Mouse (Mus musculus) heart, embryonic 15.5 days (tissue): Measurements from ENCODE around the gene Pias1. TPM values are rescaled to one million over a fixed set of nuclear protein-coding genes. Genes with fewer than 3 reads are reported as not detected.

ENCODE experiments used
- ATAC-seq: fragments of 200-750 bp; cut with Nextera tagmentation; replicated peaks from 2 replicates; pipeline ENCODE4 v1.8.0; 2017; ENCODE audit warnings: low read depth, moderate TSS enrichment; ENCODE audit not compliant: insufficient number of reproducible peaks, insufficient read depth, low FRiP score
- H3K27ac ChIP-seq: fragments of 300-500 bp; sonication (generic); 2 replicates; pipeline ENCODE4 v1.5.1; 2015; ENCODE audit warnings: mild to moderate bottlenecking, inconsistent platforms
- H3K27me3 ChIP-seq: fragments of 300-500 bp; sonication (generic); 2 replicates; pipeline ENCODE4 v1.6.1; 2015; ENCODE audit warnings: inconsistent platforms
- H3K36me3 ChIP-seq: fragments of 300-500 bp; sonication (generic); 2 replicates; pipeline ENCODE4 v1.6.1; 2015; ENCODE audit warnings: mild to moderate bottlenecking, inconsistent platforms
- H3K4me1 ChIP-seq: fragments of 300-500 bp; sonication (generic); replicated peaks from 2 replicates; pipeline ENCODE4 v1.6.1; 2015; ENCODE audit warnings: inconsistent platforms
- H3K4me2 ChIP-seq: fragments of 300-500 bp; sonication (generic); 2 replicates; pipeline ENCODE4 v1.6.1; 2015; ENCODE audit warnings: inconsistent platforms, mild to moderate bottlenecking, moderate library complexity
- H3K4me3 ChIP-seq: fragments of 300-500 bp; sonication (generic); 2 replicates; pipeline ENCODE4 v1.5.1; 2015; ENCODE audit warnings: mild to moderate bottlenecking, inconsistent platforms
- H3K9ac ChIP-seq: fragments of 300-500 bp; sonication (generic); 2 replicates; pipeline ENCODE4 v1.6.1; 2015; ENCODE audit warnings: mild to moderate bottlenecking, inconsistent platforms
- H3K9me3 ChIP-seq: fragments of 300-500 bp; sonication (generic); replicated peaks from 2 replicates; pipeline ENCODE4 v1.6.1; 2016; ENCODE audit warnings: inconsistent platforms
- WGBS: fragments of 180-500 bp; shearing (Covaris S2); methylation state at CpG from one replicate; pipeline ENCODE4 v1.1.7; 2015; ENCODE audit warnings: mixed read lengths; 5-methylcytosine and 5-hydroxymethylcytosine counted together
- polyA plus RNA-seq: library from polyadenylated mRNA; unstranded; fragments of >200 nt; fragmentation: Nextera tagmentation; extraction: Ambion mirVana; gene quantifications from 2 replicates; pipeline ENCODE4 v1.2.1, GENCODE M21; 2015

The Pias1 gene
- polyA plus RNA-seq, 1 experiment from 2014 or later: 39.2 TPM

DNA sequence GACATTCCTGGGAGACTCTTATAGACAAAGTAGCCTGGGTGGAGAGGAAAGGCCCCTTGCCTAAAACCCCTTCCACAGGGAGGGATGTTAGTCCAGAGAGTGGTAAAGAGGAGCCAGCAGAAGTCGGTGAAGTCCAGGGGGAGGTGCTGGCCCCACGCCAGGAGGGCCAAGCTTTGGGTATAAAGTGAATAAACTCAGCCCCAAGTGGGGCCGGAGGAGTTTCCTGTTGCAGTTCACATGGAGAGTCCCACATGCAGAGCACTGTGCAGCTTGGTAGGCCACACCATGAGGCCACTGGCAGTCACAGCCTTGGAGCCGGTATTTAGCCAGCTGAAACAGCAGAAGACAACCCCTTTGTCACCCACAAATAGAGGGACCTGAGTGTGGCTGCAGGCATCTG, 133.2 kb downstream of the Pias1 start:
- Histone ChIP-seq H3K27me3 (no peaks in the 10 kb centered on the region), H3K4me1 (peaks cover 23% of the 10 kb centered on the region), H3K9ac (no peak overlapping the region), H3K4me3 (no peak overlapping the region), H3K9me3 (no peaks in the 10 kb centered on the region), H3K27ac (no peak overlapping the region), H3K4me2 (no peak overlapping the region), H3K36me3 (peaks cover 10% of the 10 kb centered on the region; the same call in 1 of the 2 replicates)
- WGBS: 41% methylated on average over 4 of the region's 4 CpGs
- ATAC-seq: no peak

DNA sequence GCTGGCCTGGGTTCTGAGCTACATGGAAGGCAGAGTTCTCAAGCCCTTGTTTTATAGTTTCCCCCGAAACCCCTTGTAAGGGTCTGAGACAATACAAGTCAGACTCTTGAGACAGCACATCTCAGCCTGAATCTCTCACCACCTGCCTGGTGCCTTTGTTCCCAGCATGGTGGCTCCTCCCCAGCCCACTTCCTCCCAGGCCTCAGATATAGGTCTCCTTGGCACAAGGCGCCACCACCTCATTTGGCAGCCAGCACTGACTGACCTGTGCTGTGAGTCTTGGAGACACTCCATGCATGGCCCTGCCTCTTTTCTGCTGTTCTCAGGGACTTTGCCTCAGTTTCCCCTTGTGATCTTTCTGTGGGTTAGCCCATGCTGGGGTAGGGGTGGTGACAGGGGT, 136.2 kb downstream of the Pias1 start:
- Histone ChIP-seq H3K9ac (no peak overlapping the region), H3K27me3 (no peaks in the 10 kb centered on the region), H3K4me1 (peaks cover 16% of the 10 kb centered on the region), H3K36me3 (peaks cover 15% of the 10 kb centered on the region; the same call in 1 of the 2 replicates), H3K9me3 (no peaks in the 10 kb centered on the region), H3K4me2 (no peak overlapping the region), H3K4me3 (no peak overlapping the region), H3K27ac (no peak overlapping the region)
- WGBS: 75% methylated on average over 2 of the region's 2 CpGs
- no peak for ATAC-seq

DNA sequence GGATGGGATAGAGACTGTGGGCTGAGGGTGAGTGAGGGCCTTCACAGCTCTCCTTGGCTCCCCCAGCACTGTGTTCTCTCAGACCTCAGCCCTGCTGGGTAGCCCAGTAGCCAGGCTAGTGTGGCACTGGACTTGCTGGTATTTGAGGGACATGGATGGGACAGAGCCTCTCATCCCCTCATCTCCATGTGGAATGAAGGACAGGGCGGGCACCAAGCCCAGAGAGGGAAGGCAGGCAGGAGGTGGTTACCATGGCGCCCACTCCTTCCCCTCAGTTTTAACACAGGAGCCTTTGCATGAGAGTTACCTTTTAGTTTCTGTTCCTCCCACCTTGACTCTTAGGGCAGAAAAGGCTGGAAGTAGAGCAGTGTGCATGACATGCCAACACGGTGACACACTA, 139.1 kb downstream of the Pias1 start:
- Histone ChIP-seq H3K9me3 (no peaks in the 10 kb centered on the region), H3K27ac (no peak overlapping the region), H3K27me3 (no peaks in the 10 kb centered on the region), H3K36me3 (peaks cover 15% of the 10 kb centered on the region; the same call in 1 of the 2 replicates), H3K4me1 (peaks cover 9% of the 10 kb centered on the region), H3K4me2 (no peak overlapping the region), H3K4me3 (no peak overlapping the region), H3K9ac (no peak overlapping the region)
- WGBS: 91% methylated on average over 3 of the region's 3 CpGs
- ATAC-seq: no peak

DNA sequence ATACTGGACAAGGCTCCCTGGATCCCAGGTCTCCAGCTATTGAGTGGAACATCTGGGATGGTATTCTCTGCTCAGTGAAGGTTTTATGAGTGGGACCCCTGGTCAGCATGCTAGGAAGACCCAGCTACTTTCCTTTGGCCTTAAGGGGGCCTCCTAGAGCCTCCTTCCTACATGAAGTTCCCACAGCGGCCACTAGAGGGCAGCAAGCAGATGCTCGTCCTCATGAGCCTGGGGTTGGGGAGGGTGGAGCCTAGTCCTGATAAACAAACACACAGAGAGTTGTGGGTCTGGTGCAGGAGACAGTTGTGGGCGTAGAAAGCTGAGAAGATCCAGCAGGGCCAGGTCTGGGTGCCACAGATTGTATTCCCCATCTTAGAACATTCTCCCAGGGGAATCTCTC, 140.0 kb downstream of the Pias1 start:
- H3K4me1 ChIP-seq: peaks cover 9% of the 10 kb centered on the region
- WGBS: 3% methylated on average over 3 of the region's 3 CpGs
- H3K9me3 ChIP-seq: no peaks in the 10 kb centered on the region
- H3K27me3 ChIP-seq: no peaks in the 10 kb centered on the region
- H3K27ac ChIP-seq: no peak overlapping the region
- H3K9ac ChIP-seq: no peak overlapping the region
- no peak overlapping the region for H3K4me2 ChIP-seq
- H3K4me3 ChIP-seq: no peak overlapping the region
- H3K36me3 ChIP-seq: peaks cover 15% of the 10 kb centered on the region; the same call in 1 of the 2 replicates
- peak; percentile 52; the same call in 1 of the 2 replicates for ATAC-seq

DNA sequence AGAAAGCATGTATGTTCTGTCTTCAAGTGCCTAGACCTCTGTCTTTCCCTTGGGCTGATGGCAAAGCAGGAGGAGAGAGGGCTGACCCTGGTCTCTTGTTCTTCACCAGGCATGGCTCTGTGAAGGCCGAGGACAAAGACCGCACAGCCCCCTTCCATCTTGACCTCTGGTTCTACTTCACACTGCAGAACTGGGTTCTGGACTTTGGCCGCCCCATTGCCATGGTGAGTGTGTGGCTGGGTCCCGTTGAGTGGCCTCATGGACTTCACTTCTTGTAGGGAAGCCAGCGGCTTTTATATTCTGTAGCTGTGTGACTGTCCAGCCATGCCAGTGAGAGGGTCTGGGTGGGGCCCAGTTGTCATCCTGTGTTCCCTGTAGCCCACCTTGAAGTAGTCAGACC, 143.3 kb downstream of the Pias1 start:
- H3K4me2 ChIP-seq: no peak overlapping the region
- no peak overlapping the region for H3K9ac ChIP-seq
- H3K27ac ChIP-seq: no peak overlapping the region
- H3K4me3 ChIP-seq: no peak overlapping the region
- 95% methylated on average over 5 of the region's 5 CpGs for WGBS
- H3K4me1 ChIP-seq: peaks cover 13% of the 10 kb centered on the region
- no peaks in the 10 kb centered on the region for H3K27me3 ChIP-seq
- H3K36me3 ChIP-seq: 0 out of 2 replicates have a peak, but pooled peaks cover 4% of the 10 kb centered on the region
- no peak; the same call in 1 of the 2 replicates for ATAC-seq
- no peaks in the 10 kb centered on the region for H3K9me3 ChIP-seq

DNA sequence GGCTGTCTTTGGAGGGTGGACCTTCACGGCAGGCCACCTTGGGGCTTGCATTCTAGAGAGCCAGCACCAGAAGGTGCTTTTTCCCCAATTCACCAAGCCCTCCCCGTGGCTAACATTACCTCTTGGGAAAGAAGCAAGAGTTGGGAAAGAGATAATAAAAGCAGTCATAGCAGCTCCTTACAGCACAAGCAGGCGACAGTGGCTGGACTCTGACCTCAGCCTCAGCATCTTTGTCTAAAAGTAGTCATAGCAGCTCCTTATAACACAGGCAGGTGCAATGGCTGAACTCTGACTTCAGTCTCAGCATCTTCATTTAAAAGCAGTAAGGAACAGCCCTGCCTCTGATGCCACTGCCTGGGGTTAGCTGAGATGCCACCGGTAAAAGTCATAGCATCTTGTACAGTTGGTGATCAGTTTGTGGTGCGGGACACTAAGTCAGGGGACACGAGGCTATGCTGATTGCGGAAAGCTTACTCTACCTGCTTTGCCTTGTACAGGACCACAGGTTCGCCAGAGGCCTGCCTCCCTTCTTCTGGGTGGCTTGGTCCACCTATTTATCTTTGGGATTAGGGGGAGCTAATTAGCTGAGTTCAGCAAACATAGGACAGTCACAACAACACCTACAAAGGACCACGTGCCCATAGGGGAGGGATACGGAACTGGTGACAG, 144.2 kb downstream of the Pias1 start:
- Histone ChIP-seq H3K36me3 (no peaks in the 10 kb centered on the region), H3K9me3 (no peaks in the 10 kb centered on the region), H3K4me2 (no peak overlapping the region), H3K27ac (no peak overlapping the region), H3K27me3 (no peaks in the 10 kb centered on the region), H3K4me1 (peaks cover 16% of the 10 kb centered on the region), H3K9ac (no peak overlapping the region), H3K4me3 (no peak overlapping the region)
- 81% methylated on average over 10 of the region's 10 CpGs for WGBS
- no peak for ATAC-seq

DNA sequence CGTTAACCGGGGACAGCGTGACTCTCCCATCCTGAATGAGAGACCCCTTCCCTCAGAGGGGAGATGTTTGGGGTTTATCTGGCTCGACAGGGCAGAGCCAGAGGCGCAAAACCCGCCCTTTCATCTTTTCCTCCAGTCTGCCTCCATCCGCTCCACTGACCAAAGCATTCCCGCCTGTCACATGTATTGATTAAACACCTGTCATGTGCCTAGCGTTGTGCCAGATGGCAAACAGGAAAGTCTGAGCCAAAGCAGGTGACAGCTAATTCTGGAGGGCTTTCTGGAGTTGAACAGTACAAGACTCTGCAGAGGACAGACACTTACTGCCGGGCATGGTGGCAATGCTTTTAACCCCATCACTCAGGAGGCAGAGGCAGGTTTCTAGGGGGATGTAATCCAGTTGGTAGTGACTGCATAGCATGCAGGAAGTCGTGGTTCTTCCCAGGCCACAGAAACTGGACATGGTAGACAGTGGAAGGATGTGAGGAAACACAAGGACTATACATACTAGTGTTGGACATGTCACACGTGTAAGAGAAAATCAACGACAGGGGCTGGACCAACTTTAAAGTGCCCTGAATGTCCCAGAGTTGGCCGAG, 148.5 kb downstream of the Pias1 start:
- no peaks in the 10 kb centered on the region for H3K36me3 ChIP-seq
- peak overlapping the region; percentile 79 for H3K27ac ChIP-seq
- H3K4me3 ChIP-seq: peak overlapping the region; percentile 70
- peaks cover 16% of the 10 kb centered on the region for H3K4me1 ChIP-seq
- no peaks in the 10 kb centered on the region for H3K27me3 ChIP-seq
- peak overlapping the region; percentile 83 for H3K4me2 ChIP-seq
- no peak for ATAC-seq
- H3K9me3 ChIP-seq: no peaks in the 10 kb centered on the region
- peak overlapping the region; percentile 86 for H3K9ac ChIP-seq
- WGBS: 12% methylated on average over 14 of the region's 14 CpGs

DNA sequence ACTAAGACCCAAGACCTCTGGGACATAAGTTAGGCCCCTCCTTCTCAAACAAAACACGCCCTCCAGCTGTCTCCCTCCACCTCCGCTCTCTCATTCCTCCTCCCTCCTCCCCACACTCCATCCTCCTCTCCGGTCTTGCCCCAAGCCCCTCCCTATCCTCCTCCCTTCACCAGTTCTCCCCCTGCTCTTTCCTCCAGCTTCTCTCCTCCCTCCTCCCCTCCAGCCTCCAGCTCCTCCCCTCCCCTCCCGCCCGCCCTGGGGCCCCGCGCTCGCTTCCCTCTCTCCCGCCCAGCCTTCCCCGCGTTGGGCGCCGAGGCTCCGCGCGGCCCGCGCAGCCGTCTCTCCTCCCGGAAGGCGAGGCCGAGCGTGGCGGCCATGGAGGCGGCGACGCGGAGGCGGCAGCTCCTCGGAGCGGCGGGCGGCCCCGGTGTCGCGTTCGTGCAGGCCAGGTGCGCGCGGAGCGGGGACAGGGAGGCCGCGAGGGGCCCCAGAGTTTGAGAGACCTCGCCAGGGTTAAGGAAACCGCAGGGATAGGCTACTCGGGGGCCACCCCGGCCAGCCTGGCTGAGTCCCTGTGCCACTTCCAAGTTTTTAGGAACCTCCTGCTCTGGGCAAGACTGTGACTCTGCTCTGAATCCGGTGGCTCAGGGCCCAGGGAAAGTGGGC, 149.1 kb downstream of the Pias1 start, which contains the start of gene Cln6:
TSS of gene Cln6 (plus strand) at position 280 of the 666 bp plus-strand sequence.
- H3K27me3 ChIP-seq: no peaks in the 10 kb centered on the region
- H3K9me3 ChIP-seq: no peaks in the 10 kb centered on the region
- under 1% methylated on average over 48 of the region's 48 CpGs for WGBS
- H3K4me1 ChIP-seq: peaks cover 16% of the 10 kb centered on the region
- H3K4me2 ChIP-seq: peak within 1 kb of the TSS; percentile 83
- peak within 1 kb of the TSS; percentile 86 for H3K9ac ChIP-seq
- H3K36me3 ChIP-seq: no peaks in the 10 kb centered on the region
- peak within 1 kb of the TSS; percentile 79 for H3K27ac ChIP-seq
- peak within 1 kb of the TSS; percentile 70 for H3K4me3 ChIP-seq
- peak; percentile 91 for ATAC-seq

DNA sequence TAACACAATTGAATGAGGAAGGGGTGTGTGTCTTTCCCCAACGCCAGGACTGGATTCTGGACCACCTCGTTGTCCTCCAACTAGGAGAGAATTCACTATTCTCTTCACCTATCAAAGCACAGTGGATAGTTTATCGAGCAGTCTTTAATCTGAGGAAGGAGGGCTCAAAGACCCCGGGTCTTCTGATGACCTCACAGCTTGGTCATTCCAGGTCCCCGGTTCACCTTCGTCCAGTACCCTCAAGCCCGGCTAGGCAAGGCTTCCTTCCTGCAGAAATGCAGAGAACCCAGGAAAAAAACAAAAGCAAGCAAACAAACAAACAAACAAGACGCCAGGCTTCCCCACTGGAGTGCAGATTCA, 149.6 kb downstream of the Pias1 start:
- WGBS: 11% methylated on average over 8 of the region's 8 CpGs
- Histone ChIP-seq H3K9me3 (no peaks in the 10 kb centered on the region), H3K9ac (no peak overlapping the region), H3K4me2 (peak overlapping the region; percentile 83), H3K4me3 (peak overlapping the region; percentile 70), H3K36me3 (no peaks in the 10 kb centered on the region), H3K27ac (peak overlapping the region; percentile 79), H3K27me3 (no peaks in the 10 kb centered on the region), H3K4me1 (peaks cover 16% of the 10 kb centered on the region)
- ATAC-seq: no peak

DNA sequence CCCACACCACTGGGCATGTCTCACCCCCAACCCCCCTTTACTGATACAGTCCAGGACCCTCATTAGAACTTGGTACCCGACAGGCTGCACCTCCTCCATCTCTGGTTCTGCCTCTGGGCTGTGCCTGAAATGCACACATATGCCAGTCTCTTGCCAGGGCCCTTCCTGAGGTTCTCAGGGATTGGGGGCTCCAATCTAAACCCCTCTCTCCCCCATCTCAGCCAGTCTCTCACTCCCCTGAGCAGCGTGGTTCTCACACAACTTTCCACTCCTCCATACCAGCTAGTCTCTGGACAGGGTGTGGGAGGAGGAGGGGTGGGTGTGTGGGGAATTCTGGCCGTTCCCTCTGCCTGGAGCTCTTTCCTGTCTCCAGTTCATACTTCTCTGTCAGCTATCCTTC, 150.1 kb downstream of the Pias1 start:
- Histone ChIP-seq H3K27me3 (no peaks in the 10 kb centered on the region), H3K36me3 (no peaks in the 10 kb centered on the region), H3K4me3 (no peak overlapping the region), H3K9me3 (no peaks in the 10 kb centered on the region), H3K4me2 (peak overlapping the region; percentile 83; the same call in 1 of the 2 replicates), H3K27ac (peak overlapping the region; percentile 79; the same call in 1 of the 2 replicates), H3K4me1 (peaks cover 16% of the 10 kb centered on the region), H3K9ac (no peak overlapping the region)
- 41% methylated on average over 3 of the region's 3 CpGs for WGBS
- ATAC-seq: no peak

DNA sequence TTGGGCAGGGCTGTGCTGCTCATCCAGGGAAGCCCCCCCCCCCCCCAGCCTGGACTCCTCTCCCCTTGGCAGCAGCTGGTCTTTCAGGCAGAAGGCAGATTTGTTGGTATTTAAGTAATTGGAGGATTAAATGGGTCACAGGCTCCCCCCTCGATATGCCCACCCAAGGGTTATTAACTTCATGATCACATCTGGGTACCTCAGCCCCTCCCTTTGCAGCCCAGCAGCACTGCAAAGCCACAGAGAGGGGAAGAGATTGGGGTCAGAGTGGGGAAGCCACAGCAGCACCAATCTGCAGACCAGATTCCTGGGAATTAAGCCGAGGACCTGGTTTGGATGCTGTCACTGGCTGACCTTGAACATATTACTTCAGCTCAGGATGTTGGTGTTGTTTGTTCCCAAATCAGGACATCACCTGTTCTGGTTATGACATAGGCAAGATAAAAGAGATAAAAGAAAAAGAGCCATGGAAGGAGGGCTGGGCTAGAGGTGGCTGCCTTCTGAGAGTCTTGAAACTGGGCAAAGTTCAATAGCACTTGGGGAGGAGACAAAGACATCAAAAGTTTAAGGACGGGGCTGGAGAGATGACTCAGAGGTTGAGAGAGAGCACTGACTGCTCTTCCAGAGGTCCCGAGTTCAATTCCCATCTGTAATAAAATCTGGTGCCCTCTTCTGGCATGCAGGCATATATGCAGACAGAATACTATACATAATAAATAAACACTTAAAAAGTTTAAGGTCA, 151.8 kb downstream of the Pias1 start:
- H3K4me1 ChIP-seq: peaks cover 16% of the 10 kb centered on the region
- no peaks in the 10 kb centered on the region for H3K36me3 ChIP-seq
- no peak overlapping the region for H3K9ac ChIP-seq
- no peak for ATAC-seq
- no peak overlapping the region for H3K4me2 ChIP-seq
- no peaks in the 10 kb centered on the region for H3K9me3 ChIP-seq
- no peaks in the 10 kb centered on the region for H3K27me3 ChIP-seq
- no peak overlapping the region for H3K27ac ChIP-seq
- no peak overlapping the region for H3K4me3 ChIP-seq
- 60% methylated on average over 4 of the region's 4 CpGs for WGBS
